In the genomic region with DNA sequence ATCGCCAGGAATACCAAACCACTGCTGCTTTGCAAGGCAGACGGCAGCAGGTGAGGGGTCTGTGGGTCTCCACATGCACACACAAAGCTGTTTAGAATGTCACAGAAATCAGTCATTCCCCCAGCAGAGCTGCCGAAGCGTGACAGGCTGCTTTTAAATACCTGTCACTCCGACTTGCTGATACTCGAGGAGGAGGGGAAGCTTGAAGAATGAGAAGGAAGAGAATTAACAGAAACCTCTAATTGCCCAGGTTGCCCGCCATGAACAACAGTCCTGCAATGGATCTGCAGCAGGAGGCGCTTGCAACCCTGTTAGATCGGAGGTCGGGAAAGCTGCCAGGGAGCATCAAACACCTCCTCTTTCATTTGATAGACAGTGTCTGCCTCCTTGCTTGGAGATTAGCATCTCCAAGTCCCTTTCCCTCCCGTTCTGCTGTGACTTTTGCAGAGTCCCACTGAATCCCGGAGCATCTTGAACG, we compare ENCODE assay signal across 11 mouse cellular contexts.
DNase-seq lines count a peak whose midpoint lies in the region; ATAC-seq lines count a peak whose summit lies in the region.
"Had no signal": no experiment of that assay in that cellular context is flagged by ENCODE, and none has a peak within 500 bp of the region (broad histone marks: within the 10 kb centered on the region; RNA-seq: fewer than 3 reads in every experiment).

No protein-coding gene starts in this region.

- no peaks in the 10 kb centered on the region for H3K36me3 ChIP-seq in hindbrain, embryonic 12.5 days
- H3K36me3 ChIP-seq: limb, embryonic 15.5 days had no signal

- no peak for ATAC-seq in hindbrain, embryonic 12.5 days (ENCODE audit: low FRiP score)

- H3K27ac ChIP-seq in hindbrain, embryonic 12.5 days = no peak overlapping the region
- H3K27ac ChIP-seq: limb, embryonic 15.5 days had no signal

- H3K4me2 ChIP-seq in hindbrain, embryonic 12.5 days (replicated peaks) = 0 out of 2 replicates have a peak overlapping the region, but pooled peaks have one; percentile 9
- H3K4me2 ChIP-seq: heart, embryonic 11.5 days; limb, embryonic 15.5 days had no signal

- DNase-seq in A20 (ENCODE audit: low read depth, low spot score) (peak; percentile 54), MN1 (ENCODE audit: low spot score) (peak; percentile 40)
- peak; percentile 13 to 27 for DNase-seq in layer of hippocampus, postnatal 36 days
- DNase-seq in thymus, postnatal 4 days = no peak
- DNase-seq in kidney, postnatal 36 days = no peak
- DNase-seq in kidney, adult 8-10 months = no peak
- no peak for DNase-seq in urinary bladder, postnatal 4 days (ENCODE audit: low spot score in 2 of 2)
- DNase-seq: lung, postnatal 14 days had no signal

- WGBS in hindbrain, embryonic 12.5 days = 29% methylated on average over 13 of the region's 13 CpGs

- H3K4me1 ChIP-seq in hindbrain, embryonic 12.5 days = peaks cover 15% of the 10 kb centered on the region
- H3K4me1 ChIP-seq: limb, embryonic 15.5 days had no signal

- H3K9ac ChIP-seq in hindbrain, embryonic 12.5 days = no peak overlapping the region
- H3K9ac ChIP-seq: limb, embryonic 15.5 days had no signal

- no peak overlapping the region for H3K4me3 ChIP-seq in hindbrain, embryonic 12.5 days
- H3K4me3 ChIP-seq: limb, embryonic 15.5 days had no signal

- no peaks in the 10 kb centered on the region for H3K9me3 ChIP-seq in hindbrain, embryonic 12.5 days (replicated peaks)
- H3K9me3 ChIP-seq: limb, embryonic 15.5 days had no signal

- H3K27me3 ChIP-seq in hindbrain, embryonic 12.5 days = 0 out of 2 replicates have a peak, but pooled peaks cover 4% of the 10 kb centered on the region
- H3K27me3 ChIP-seq: limb, embryonic 15.5 days had no signal

Comparison
In these comparisons a context has a peak if more than half of its experiments do, and no peak if none do; other contexts are left out.
1. DNase-seq: peak in A20 (single experiment), MN1 (single experiment) and layer of hippocampus, postnatal 36 days (2 of 2); none in thymus, postnatal 4 days (single experiment), kidney, postnatal 36 days (0 of 2), kidney, adult 8-10 months (0 of 2) and urinary bladder, postnatal 4 days (0 of 2).